9 mouse cellular contexts compared by ENCODE assay signal in the genomic region with DNA sequence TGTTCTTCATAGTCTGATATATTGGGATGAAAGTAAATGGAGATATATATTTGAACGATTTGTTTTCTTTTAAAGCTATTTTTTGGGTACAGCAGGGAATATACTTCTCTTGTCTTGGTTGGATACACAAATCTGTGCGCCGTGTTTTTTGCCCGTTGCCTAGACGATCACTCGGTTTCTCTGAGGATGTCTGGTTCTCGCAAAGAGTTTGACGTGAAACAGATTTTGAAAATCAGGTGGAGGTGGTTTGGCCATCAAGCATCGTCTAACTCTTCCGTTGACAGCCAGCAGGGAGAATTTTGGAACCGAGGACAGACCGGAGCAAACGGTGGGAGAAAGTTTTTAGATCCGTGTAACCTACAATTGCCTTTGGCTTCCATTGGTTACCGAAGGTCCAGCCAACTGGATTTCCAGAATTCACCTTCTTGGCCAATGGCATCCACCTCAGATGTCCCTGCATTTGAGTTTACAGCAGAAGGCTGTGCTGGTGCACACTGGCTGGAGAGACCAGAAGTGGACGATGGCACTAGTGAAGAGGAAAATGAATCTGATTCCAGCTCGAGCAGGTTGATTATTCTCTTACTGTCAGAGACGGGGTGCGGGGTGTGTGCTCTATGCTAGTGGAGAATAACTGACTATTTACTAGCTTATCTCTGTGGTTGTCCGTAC. TPM values are rescaled to one million over a fixed set of nuclear protein-coding genes. Genes with fewer than 3 reads are reported as not detected.
A peak's percentile ranks its signal among the peaks of the same experiment; 100 is the strongest.
DNase-seq lines count a peak whose midpoint lies in the region; ATAC-seq lines count a peak whose summit lies in the region.
"Had no signal": no experiment of that assay in that cellular context is flagged by ENCODE, and none has a peak within 500 bp of the region (broad histone marks: within the 10 kb centered on the region; RNA-seq: fewer than 3 reads in every experiment).

No protein-coding gene starts in this region.

- 32% methylated on average over 20 of the region's 20 CpGs for WGBS in heart, embryonic 10.5 days
- WGBS in neural tube, embryonic 14.5 days: 5% methylated on average over 20 of the region's 20 CpGs

- no peaks in the 10 kb centered on the region for H3K27me3 ChIP-seq in heart, embryonic 10.5 days (ENCODE audit: insufficient read depth, poor library complexity, severe bottlenecking)
- H3K27me3 ChIP-seq in neural tube, embryonic 14.5 days (ENCODE audit: control insufficient read depth, insufficient read depth, low read length): no peaks in the 10 kb centered on the region

- peak overlapping the region; percentile 51 for H3K4me3 ChIP-seq in heart, embryonic 10.5 days
- peak overlapping the region; percentile 54 for H3K4me3 ChIP-seq in neural tube, embryonic 14.5 days (ENCODE audit: low read depth, low read length)

- no peaks in the 10 kb centered on the region for H3K36me3 ChIP-seq in heart, embryonic 10.5 days
- no peaks in the 10 kb centered on the region for H3K36me3 ChIP-seq in neural tube, embryonic 14.5 days (ENCODE audit: control insufficient read depth, insufficient read depth, low read length)

- H3K4me1 ChIP-seq in heart, embryonic 10.5 days: peaks cover 4% of the 10 kb centered on the region; the same call in 1 of the 2 replicates
- H3K4me1 ChIP-seq in neural tube, embryonic 14.5 days (ENCODE audit: control insufficient read depth, insufficient read depth, low read length): no peaks in the 10 kb centered on the region

- intact Hi-C loops in heart, postnatal 10 days (cut with DNase I): no loop called here
- intact Hi-C loops in left cerebral cortex, postnatal 4 days (cut with DNase I): loop anchor here (10.0 kb wide), 1 partner anchor 127 kb away; no protein-coding TSS in a partner anchor

- peak; percentile 57 for ATAC-seq in neural tube, embryonic 14.5 days (ENCODE audit: low read depth)

- DNase-seq in heart, embryonic 10.5 days (ENCODE audit: low spot score): no peak
- DNase-seq in heart, postnatal 10 days: no peak
- DNase-seq in cerebellum, adult 18-20 months: peak; percentile 42 to 52
- DNase-seq in forelimb bud, embryonic 11.5 days (ENCODE audit: low read depth, low spot score): peak; percentile 24
- DNase-seq in left cerebral cortex, postnatal 4 days: peak; percentile 19
- DNase-seq in thymus, postnatal 25 days: no peak
- DNase-seq in urinary bladder, adult 18-20 months (ENCODE audit: low spot score in 2 of 2): no peak

- peak overlapping the region; percentile 67 for H3K4me2 ChIP-seq in neural tube, embryonic 14.5 days (ENCODE audit: low read depth, low read length)

- H3K9me3 ChIP-seq in heart, embryonic 10.5 days: no peaks in the 10 kb centered on the region
- no peaks in the 10 kb centered on the region for H3K9me3 ChIP-seq in neural tube, embryonic 14.5 days (ENCODE audit: control insufficient read depth, low read length)

- H3K27ac ChIP-seq in heart, embryonic 10.5 days: no peak overlapping the region
- H3K27ac ChIP-seq in neural tube, embryonic 14.5 days (ENCODE audit: low read depth, low read length): peak overlapping the region; percentile 86

- H3K9ac ChIP-seq in neural tube, embryonic 14.5 days (replicated peaks; ENCODE audit: low read depth, low read length): peak overlapping the region; percentile 76

RNA-seq across cellular contexts. Expression of gene Klhl5, which starts 24.0 kb away (rescaled TPM):
- 12.9 and 13.0 TPM in 2 replicates for polyA plus RNA-seq in heart, embryonic 10.5 days (2016; fragmentation: Nextera tagmentation; extraction: Ambion mirVana)
- total RNA-seq in heart, postnatal 10 days (2021): 10 to 100 TPM; 20.8 to 21.1 TPM
- total RNA-seq in left cerebral cortex, postnatal 4 days (2021): 10 to 100 TPM; 73.2 to 80.2 TPM
- polyA plus RNA-seq in neural tube, embryonic 14.5 days (2014; fragmentation: Nextera tagmentation; extraction: Ambion mirVana): 56.9 and 68.1 TPM in 2 replicates

RNA-seq across cellular contexts. Expression of gene Tmem156, which starts 39.4 kb away (rescaled TPM):
- 0.12 and 0.13 TPM in 2 replicates for polyA plus RNA-seq in heart, embryonic 10.5 days (2016; fragmentation: Nextera tagmentation; extraction: Ambion mirVana)
- under 1 TPM in 1 of 2 experiments, not detected in 1; 0.29 TPM for total RNA-seq in heart, postnatal 10 days (2021)
- total RNA-seq in left cerebral cortex, postnatal 4 days (2021): not detected
- polyA plus RNA-seq in neural tube, embryonic 14.5 days (2014; fragmentation: Nextera tagmentation; extraction: Ambion mirVana): not detected in 2 replicates
- polyA plus RNA-seq: C2C12 had no signal

Comparison
In these comparisons a context has a peak if more than half of its experiments do, and no peak if none do; other contexts are left out.
1. DNase-seq: peak in cerebellum, adult 18-20 months (2 of 2), forelimb bud, embryonic 11.5 days (single experiment) and left cerebral cortex, postnatal 4 days (single experiment); none in heart, embryonic 10.5 days (single experiment), heart, postnatal 10 days (0 of 2), thymus, postnatal 25 days (single experiment) and urinary bladder, adult 18-20 months (0 of 2).